Mouse (Mus musculus) hindbrain, embryonic 11.5 days (tissue): ENCODE data around the gene Nyap1. TPM values are rescaled to one million over a fixed set of nuclear protein-coding genes. Genes with fewer than 3 reads are reported as not detected.

Experiments
- ATAC-seq: fragments of 200-750 bp; cut with Nextera tagmentation; 2 replicates; pipeline ENCODE4 v1.8.0; 2017; ENCODE audit warnings: mild to moderate bottlenecking, moderate TSS enrichment, moderate library complexity; ENCODE audit not compliant: low FRiP score
- DNase-seq: peaks from one replicate; pipeline ENCODE4 v3.0.0-alpha.2; 2015; ENCODE audit warnings: low spot score
- H3K27ac ChIP-seq: fragments of 300-500 bp; sonication (generic); 2 replicates; pipeline ENCODE4 v1.5.1; 2014; ENCODE audit warnings: mild to moderate bottlenecking, low read depth, low read length
- H3K27me3 ChIP-seq: fragments of 300-500 bp; sonication (generic); 2 replicates; pipeline ENCODE4 v1.6.1; 2014; ENCODE audit warnings: mild to moderate bottlenecking, low read length, moderate library complexity, mixed read lengths; ENCODE audit not compliant: control insufficient read depth, insufficient read depth
- H3K36me3 ChIP-seq: fragments of 300-500 bp; sonication (generic); 2 replicates; pipeline ENCODE4 v1.6.1; 2014; ENCODE audit warnings: mild to moderate bottlenecking, low read length, moderate library complexity, mixed read lengths; ENCODE audit not compliant: control insufficient read depth, insufficient read depth
- H3K4me1 ChIP-seq: fragments of 300-500 bp; sonication (generic); replicated peaks from 2 replicates; pipeline ENCODE4 v1.6.1; 2014; ENCODE audit warnings: low read length, mixed read lengths; ENCODE audit not compliant: control insufficient read depth, insufficient read depth
- H3K4me2 ChIP-seq: fragments of 300-500 bp; sonication (generic); replicated peaks from 2 replicates; pipeline ENCODE4 v1.6.1; 2014; ENCODE audit warnings: mild to moderate bottlenecking, low read depth, low read length
- H3K4me3 ChIP-seq: fragments of 300-500 bp; sonication (generic); 2 replicates; pipeline ENCODE4 v1.5.1; 2014; ENCODE audit warnings: low read depth, low read length
- H3K9ac ChIP-seq: fragments of 300-500 bp; sonication (generic); 2 replicates; pipeline ENCODE4 v1.6.1; 2014; ENCODE audit warnings: low read depth, low read length
- H3K9me3 ChIP-seq: fragments of 300-500 bp; sonication (generic); 2 replicates; pipeline ENCODE4 v1.6.1; 2016; ENCODE audit warnings: low read length; ENCODE audit not compliant: control insufficient read depth
- WGBS: fragments of 180-500 bp; shearing (Covaris S2); extraction: QIAGEN DNeasy Blood & Tissue Kit; methylation state at CpG from one replicate; pipeline ENCODE4 v1.1.7; 2014; 5-methylcytosine and 5-hydroxymethylcytosine counted together
- polyA plus RNA-seq: library from polyadenylated mRNA; unstranded; fragments of >200 nt; fragmentation: Nextera tagmentation; extraction: Ambion mirVana; gene quantifications from 2 replicates; pipeline ENCODE4 v1.2.1, GENCODE M21; 2014

Gene Nyap1
- polyA plus RNA-seq, 1 experiment from 2014 or later: 2.9 TPM

DNA sequence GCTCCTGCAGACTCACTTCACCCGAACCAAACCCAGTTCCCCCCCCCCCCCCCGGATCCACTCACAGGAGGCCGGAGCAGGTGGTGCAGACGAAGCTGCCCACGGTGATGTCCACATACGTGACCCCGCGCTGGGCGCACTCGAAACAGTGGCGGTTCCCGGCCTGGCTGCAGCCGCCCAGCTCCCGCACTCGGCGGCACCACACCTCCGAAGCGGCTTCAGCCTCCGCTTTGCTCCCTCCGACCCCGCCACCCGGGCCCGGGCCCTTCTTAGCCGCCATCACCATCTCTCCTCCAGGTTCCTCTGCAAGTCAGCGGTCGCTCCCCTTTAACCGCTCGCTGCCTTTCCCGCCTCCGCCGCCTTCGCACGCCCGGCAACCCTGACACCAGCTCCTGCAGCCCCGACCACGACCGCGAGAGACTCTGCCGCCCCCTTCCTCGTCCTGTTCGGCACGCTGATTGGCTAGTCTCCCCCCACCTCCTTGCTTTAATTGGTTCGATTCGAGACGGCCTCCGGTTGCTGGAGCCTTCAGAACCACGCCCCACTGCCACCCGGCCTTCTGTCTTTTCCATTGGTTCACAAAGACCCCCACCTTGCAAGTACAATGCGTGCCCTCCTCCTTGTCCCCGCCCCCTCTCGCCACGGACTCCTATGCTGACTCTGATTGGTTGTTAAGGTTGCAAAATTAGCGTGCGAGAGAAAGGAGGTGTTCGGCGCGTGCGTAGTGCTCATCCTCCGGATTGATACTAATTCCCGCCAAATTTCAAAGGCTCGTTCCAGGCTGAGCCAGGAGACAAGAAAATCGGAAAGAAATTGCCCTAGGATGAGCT, 56.9 kb downstream of the Nyap1 start, which contains the start of gene Agfg2:
Gene Agfg2 (minus strand): TSS at position 433 of the 830 bp plus-strand sequence.
- no peaks in the 10 kb centered on the region for H3K4me1 ChIP-seq
- H3K36me3 ChIP-seq: no peaks in the 10 kb centered on the region
- H3K27me3 ChIP-seq: no peaks in the 10 kb centered on the region
- peak; percentile 99 for ATAC-seq
- H3K4me3 ChIP-seq: peak within 1 kb of the TSS; percentile 74
- DNase-seq: peak; percentile 98
- H3K27ac ChIP-seq: peak within 1 kb of the TSS; percentile 60
- peak within 1 kb of the TSS; percentile 92 for H3K4me2 ChIP-seq
- H3K9ac ChIP-seq: peak within 1 kb of the TSS; percentile 64
- WGBS: under 1% methylated on average over 61 of the region's 62 CpGs
- H3K9me3 ChIP-seq: no peaks in the 10 kb centered on the region

DNA sequence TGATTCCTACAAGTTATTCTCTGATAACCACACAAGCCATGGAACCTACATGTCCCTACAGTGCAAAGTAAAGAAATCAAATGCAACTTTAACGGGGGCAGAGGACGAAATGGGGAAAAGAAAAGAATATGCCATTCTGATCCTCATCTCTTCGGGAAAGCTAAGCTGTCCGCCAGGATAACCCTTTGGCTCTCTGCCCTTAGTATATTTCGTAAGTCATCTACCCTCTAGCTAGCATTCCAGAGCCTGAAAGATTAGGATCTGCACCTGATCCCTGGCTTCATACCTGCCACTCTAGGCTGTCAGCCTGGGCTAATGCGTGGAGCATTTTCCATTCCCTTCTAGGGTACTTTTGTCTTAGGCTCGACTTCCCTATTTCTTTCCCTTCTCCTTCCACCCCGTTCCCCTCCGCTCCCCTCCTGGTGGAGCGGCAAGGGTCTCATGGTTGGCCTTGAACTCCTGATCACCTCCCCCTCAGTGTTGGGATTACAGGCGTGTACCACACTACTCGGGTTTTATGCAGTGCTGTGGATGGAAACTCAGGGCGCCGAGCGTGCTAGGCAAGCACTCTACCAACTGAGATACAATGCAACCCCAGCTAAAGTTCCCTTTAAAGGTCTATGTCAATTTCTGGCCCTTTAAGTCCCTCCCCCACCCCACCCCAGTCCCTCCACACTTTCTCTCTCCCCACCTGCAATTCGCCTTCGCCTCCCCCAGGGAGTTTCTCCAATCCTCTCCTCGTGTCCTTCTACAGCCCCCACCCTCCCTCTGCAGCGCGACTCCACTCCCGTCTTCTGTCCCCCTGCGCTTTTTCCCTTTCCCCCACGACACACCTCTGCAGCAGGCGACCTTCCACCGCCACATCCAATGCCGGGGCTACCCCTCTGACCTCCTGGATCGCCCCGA, 57.8 kb downstream of the Nyap1 start:
- H3K9ac ChIP-seq: peak overlapping the region; percentile 64
- no peaks in the 10 kb centered on the region for H3K9me3 ChIP-seq
- no peaks in the 10 kb centered on the region for H3K36me3 ChIP-seq
- DNase-seq: peak; percentile 27
- peak; percentile 26; the same call in 1 of the 2 replicates for ATAC-seq
- peak overlapping the region; percentile 74 for H3K4me3 ChIP-seq
- 19% methylated on average over 28 of the region's 28 CpGs for WGBS
- no peaks in the 10 kb centered on the region for H3K4me1 ChIP-seq
- H3K4me2 ChIP-seq: peak overlapping the region; percentile 92
- H3K27me3 ChIP-seq: no peaks in the 10 kb centered on the region
- peak overlapping the region; percentile 60; the same call in 1 of the 2 replicates for H3K27ac ChIP-seq

DNA sequence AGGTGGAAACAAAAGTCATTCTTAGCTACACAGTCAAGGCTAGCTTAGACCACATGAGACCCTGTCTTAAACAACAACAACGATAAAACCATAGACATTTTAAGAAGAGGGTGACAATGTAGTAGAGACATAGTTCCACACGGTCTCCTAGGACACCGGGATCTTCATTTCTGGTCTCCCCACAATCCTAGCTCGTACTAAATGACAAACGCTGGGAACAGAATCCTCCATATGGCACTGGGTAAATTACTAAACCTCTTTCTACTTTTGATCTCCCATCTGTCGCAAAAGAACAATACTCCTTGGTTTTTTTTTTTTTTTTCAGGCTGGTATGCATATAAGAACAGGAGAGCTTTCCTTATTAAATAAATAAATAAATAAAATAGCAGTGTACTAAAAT, 58.9 kb downstream of the Nyap1 start:
- no peaks in the 10 kb centered on the region for H3K4me1 ChIP-seq
- H3K4me3 ChIP-seq: no peak overlapping the region
- DNase-seq (no peak), ATAC-seq (no peak)
- 86% methylated on average over 6 of the region's 6 CpGs for WGBS
- no peak overlapping the region for H3K4me2 ChIP-seq
- no peak overlapping the region for H3K9ac ChIP-seq
- H3K9me3 ChIP-seq: no peaks in the 10 kb centered on the region
- H3K36me3 ChIP-seq: no peaks in the 10 kb centered on the region
- H3K27me3 ChIP-seq: no peaks in the 10 kb centered on the region
- no peak overlapping the region for H3K27ac ChIP-seq

Other genes starting within 250 kb of the Nyap1 start
- 55.2 and 60.6 TPM in 2 replicates for gene Pop7, start 239.1 kb downstream of the Nyap1 start, polyA plus RNA-seq
- gene Gigyf1, start 223.1 kb downstream of the Nyap1 start, polyA plus RNA-seq: 10.6 and 15.4 TPM in 2 replicates
- 0.38 and 1.1 TPM in 2 replicates for gene Epo, start 208.4 kb downstream of the Nyap1 start, polyA plus RNA-seq
- gene Gnb2, start 208.1 kb downstream of the Nyap1 start, polyA plus RNA-seq: 475 and 483 TPM in 2 replicates
- gene Actl6b, start 188.1 kb downstream of the Nyap1 start, polyA plus RNA-seq: 45.4 and 47.6 TPM in 2 replicates
- gene Tfr2, start 171.8 kb downstream of the Nyap1 start, polyA plus RNA-seq: 2.5 and 2.7 TPM in 2 replicates
- gene Mospd3, start 140.5 kb downstream of the Nyap1 start, polyA plus RNA-seq: 22.6 and 22.9 TPM in 2 replicates
- gene Pcolce, start 127.8 kb downstream of the Nyap1 start, polyA plus RNA-seq: 67.0 and 87.3 TPM in 2 replicates
- 0.15 and 0.27 TPM in 2 replicates for gene Fbxo24, start 112.6 kb downstream of the Nyap1 start, polyA plus RNA-seq
- 25.9 and 28.5 TPM in 2 replicates for gene Lrch4, start 112.5 kb downstream of the Nyap1 start, polyA plus RNA-seq
- 5.0 and 6.3 TPM in 2 replicates for gene Gm20605, start 112.4 kb downstream of the Nyap1 start, polyA plus RNA-seq
- gene Sap25, start 100.3 kb downstream of the Nyap1 start, polyA plus RNA-seq: 7.1 TPM in 2 replicates
- gene Irs3, start 95.9 kb downstream of the Nyap1 start, polyA plus RNA-seq: 0.22 and 0.38 TPM in 2 replicates
- gene Agfg2, start 56.9 kb downstream of the Nyap1 start, polyA plus RNA-seq: 13.7 TPM in 2 replicates
- 56.4 and 64.0 TPM in 2 replicates for gene Tsc22d4, start 4.1 kb upstream of the Nyap1 start, polyA plus RNA-seq
- 64.9 and 78.4 TPM in 2 replicates for gene Ppp1r35, start 37.2 kb upstream of the Nyap1 start, polyA plus RNA-seq
- 9.9 and 14.9 TPM in 2 replicates for gene Mepce, start 46.0 kb upstream of the Nyap1 start, polyA plus RNA-seq
- gene Zcwpw1, start 46.2 kb upstream of the Nyap1 start, polyA plus RNA-seq: 13.5 and 17.2 TPM in 2 replicates
- gene Pilra, start 94.7 kb upstream of the Nyap1 start, polyA plus RNA-seq: 0.22 and 0.97 TPM in 2 replicates
- gene Pilrb1, start 116.5 kb upstream of the Nyap1 start, polyA plus RNA-seq: not detected in 2 replicates
- not detected in 2 replicates for gene Pilrb2, start 130.2 kb upstream of the Nyap1 start, polyA plus RNA-seq
- not detected in 2 replicates for gene Cyp3a13, start 180.0 kb upstream of the Nyap1 start, polyA plus RNA-seq
- 0.17 and 0.23 TPM in 2 replicates for gene Gjc3, start 221.5 kb upstream of the Nyap1 start, polyA plus RNA-seq
- not detected in 2 replicates for gene Azgp1, start 239.9 kb upstream of the Nyap1 start, polyA plus RNA-seq